Mouse (Mus musculus): ENCODE measurements around the gene Cuzd1.

The Cuzd1 gene

DNA sequence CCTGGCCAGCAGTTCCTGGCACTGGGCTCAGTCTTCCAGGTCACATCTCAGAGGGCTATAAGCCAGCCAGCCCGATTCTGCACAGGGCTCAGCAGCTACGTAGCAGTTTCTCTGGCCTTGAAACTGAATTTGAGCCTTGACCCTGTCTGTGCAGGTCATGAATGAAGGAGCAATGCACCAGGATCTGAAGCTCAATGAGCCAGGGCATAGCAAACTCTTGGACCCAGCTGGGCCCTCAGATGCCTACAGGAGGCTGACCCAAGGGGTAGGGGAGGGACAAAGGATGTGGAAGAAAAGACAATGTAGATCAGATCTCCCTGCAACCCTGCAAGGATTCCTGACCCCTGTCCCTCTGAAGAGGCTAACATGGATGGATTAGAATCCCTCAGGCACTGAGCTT lies at the start of gene Cuzd1:
Gene Cuzd1, minus strand, starts transcription at position 101 of the 400 bp plus-strand sequence.
- DNase-seq (ENCODE audit: low read depth, low spot score): no peak

GRCm38 (mm10) chr7:131371470-131371860 lies 49.4 kb upstream of the Cuzd1 start:
- no peak for DNase-seq (ENCODE audit: low read depth, low spot score)

GRCm38 (mm10) chr7:131370648-131371469 lies 48.8 kb upstream of the Cuzd1 start, which contains the start of gene Pstk:
Gene Pstk, plus strand, starts transcription at chr7:131371141.
- DNase-seq (ENCODE audit: low read depth, low spot score): peak; percentile 94

DNA sequence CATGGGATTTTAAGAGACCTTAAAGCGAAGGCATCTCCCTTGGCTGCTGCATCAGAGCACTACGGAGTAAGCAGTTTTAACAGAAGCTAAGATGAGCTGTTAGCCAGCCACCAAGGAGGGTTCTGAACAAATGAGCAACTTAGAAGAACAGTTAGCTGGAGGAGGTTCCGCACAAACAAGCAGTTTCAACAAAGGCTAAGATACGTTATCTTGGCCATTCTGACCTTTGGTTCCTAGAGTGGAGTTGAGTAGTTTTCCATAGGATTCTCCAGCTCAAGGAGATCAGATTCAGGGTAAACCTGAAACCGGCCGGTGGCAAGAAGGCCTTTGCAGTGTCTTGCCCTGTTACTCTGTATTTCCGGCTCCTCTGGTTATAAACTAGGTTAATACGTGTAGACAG lies 42.0 kb upstream of the Cuzd1 start:
- no peak for DNase-seq (ENCODE audit: low read depth, low spot score)

GRCm38 (mm10) chr7:131362615-131363300 lies 40.7 kb upstream of the Cuzd1 start, which contains the start of gene 2310057M21Rik:
Gene 2310057M21Rik, minus strand, starts transcription at chr7:131362759.
- peak; percentile 99 for DNase-seq (ENCODE audit: low read depth, low spot score)

GRCm38 (mm10) chr7:131362269-131362614 lies 40.1 kb upstream of the Cuzd1 start:
- DNase-seq (ENCODE audit: low read depth, low spot score): no peak

DNA sequence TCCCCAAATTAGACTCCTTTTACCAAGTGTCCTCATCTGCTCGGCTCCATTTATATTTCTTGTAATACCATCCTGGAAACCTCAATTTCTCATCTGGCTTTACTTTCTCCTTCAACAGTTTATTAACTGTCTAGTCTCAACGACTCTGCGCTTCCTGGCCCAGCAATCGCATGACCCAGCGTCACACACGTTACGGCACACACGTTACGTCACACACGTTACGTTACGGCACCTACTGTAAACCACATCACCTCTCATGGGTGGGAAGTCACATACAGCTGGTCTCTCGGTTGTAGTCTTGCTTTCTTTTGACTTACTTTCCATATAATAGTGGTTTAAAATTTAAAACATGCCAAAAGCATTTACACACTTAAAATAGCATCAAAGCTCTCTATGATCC lies 34.0 kb upstream of the Cuzd1 start:
- no peak for DNase-seq (ENCODE audit: low read depth, low spot score)

DNA sequence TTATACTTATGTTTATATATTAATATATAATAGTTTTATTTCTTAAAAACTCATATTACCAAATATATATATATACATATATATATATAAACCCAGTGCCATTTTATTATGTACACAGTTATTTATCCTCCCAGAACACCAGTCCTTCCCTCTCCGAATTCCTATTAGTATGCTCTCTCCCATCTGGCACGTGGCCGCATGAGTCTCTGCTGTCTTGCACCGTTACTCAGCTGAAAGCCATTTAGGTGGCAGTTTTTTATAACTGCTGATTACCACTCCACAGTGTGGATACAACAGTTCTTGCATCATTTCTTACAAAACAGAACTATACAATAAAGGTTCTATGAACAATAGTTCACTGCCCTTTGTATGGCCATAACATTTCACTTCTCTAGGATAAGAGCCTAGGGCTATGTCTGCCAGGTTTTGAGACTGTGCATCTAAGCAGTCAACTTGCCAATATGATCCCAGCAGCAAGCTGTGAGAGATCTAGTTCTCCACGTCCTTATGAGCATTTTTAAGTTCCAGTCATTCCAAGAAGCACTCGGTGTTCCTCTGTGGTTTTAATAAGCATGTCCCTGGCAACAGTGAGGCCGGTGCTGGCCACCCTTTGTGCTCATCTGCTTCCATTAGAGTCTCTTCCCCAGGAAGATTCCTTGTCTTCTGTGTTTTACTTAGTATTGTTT lies 23.9 kb upstream of the Cuzd1 start:
- no peak for DNase-seq (ENCODE audit: low read depth, low spot score)

- DNase-seq (ENCODE audit: low read depth, low spot score): no peak
Observed at GRCm38 (mm10) chr7:131337502-131338068, 15.5 kb upstream of the Cuzd1 start.

DNA sequence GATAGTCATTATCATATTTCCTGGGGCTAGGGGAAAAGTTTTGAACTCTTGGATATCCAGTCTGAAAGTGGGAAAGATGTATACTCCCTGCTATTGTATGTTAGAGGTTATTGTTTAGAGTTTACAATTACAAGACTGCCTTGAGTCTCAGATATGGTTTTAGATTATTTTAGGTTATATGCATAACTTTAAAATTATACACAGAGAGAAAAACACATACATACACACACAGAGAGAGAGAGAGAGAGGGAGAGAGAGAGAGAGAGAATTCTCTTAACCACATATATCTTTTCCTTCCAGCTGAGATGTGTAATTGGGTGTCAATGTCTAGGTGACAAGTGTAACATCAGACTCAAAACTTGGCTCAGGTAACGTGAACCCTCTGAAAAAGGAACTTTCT lies 11.5 kb upstream of the Cuzd1 start, which contains the start of gene Fam24a:
Gene Fam24a, plus strand, starts transcription at position 301 of the 400 bp plus-strand sequence.
- no peak for DNase-seq (ENCODE audit: low read depth, low spot score)

- DNase-seq (ENCODE audit: low read depth, low spot score): no peak
Observed at GRCm38 (mm10) chr7:131331688-131332087, 9.6 kb upstream of the Cuzd1 start.

GRCm38 (mm10) chr7:131329416-131329815 lies 7.3 kb upstream of the Cuzd1 start, which contains the start of gene Fam24b:
Gene Fam24b, minus strand, starts transcription at chr7:131329516.
- DNase-seq (ENCODE audit: low read depth, low spot score): no peak

DNA sequence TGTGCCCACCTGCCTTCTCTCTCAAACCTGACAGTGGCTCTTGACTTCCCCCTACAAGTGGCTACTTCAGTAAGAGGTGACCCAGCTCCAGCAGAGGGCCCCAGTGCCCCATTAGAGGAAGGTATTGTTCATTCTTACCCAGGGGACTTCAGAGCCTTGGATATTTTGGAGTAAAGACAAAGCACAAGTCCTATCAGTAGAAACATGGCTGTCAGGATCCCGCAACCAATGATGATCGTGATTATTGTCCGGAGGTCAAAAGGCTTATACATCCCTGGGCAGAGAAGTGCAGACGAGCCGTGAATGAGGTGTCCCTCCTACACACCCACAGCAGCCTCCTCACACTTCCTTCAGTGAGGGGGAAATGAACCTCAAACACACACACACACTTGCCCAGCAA lies 5.0 kb upstream of the Cuzd1 start:
- DNase-seq (ENCODE audit: low read depth, low spot score): no peak

DNA sequence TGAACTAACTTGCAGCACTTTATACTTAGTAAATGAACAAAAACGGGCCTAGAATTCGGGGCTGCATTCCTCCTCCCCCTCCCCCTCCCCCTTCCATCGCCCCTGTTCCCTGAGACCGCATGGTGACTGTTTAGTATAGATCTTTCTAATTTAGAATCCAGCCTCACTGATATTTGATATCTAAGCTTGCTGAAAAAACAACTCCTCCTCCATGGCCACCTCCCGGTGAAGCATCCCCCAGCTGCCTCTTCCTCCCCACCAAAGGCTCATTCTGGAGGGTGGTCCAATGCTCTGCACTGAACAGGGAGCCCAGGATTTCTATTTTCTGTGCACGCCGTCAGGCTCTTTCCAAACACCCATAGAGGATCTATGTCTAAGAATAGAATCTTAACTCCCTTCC lies 3.8 kb downstream of the Cuzd1 start:
- no peak for DNase-seq (ENCODE audit: low read depth, low spot score)

DNA sequence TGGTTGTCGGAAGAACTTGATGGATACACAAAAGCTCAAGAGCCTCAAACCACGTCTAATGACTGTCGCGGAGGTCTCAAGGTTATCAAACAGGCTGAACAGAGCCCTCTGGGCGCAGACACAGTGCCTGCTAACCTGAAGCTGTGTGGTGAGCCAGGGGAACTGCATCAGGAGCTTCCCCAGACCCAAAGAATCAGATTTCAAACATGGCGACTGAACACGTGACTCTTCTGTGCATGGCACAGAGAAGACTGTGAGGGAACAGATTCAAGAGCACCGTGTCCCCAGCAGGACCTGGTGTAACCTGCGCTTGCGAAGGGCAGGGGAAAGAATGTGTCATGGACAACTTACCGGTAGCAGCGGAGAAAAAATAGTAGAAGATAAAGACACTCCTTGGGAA lies 4.5 kb downstream of the Cuzd1 start:
- peak; percentile 17 for DNase-seq (ENCODE audit: low read depth, low spot score)

DNA sequence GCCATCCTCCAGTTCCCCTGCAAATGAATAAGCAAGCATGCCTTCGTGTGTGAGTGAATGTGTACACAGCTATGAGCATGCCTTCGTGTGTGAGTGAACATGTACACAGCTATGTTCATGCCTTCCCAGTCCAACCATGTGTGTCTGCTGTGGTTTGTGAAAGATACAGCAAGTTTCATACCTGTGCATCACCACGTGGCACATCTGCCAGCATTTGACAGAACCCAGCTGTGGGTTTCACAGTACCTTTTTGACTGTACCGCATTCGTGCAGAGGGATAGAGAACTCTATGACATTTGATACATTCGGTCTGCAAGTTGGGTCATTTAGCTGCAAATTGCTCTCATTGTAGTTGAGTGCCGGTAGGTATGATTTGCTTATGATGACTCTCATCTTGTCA lies 7.6 kb downstream of the Cuzd1 start:
- no peak for DNase-seq (ENCODE audit: low read depth, low spot score)

DNA sequence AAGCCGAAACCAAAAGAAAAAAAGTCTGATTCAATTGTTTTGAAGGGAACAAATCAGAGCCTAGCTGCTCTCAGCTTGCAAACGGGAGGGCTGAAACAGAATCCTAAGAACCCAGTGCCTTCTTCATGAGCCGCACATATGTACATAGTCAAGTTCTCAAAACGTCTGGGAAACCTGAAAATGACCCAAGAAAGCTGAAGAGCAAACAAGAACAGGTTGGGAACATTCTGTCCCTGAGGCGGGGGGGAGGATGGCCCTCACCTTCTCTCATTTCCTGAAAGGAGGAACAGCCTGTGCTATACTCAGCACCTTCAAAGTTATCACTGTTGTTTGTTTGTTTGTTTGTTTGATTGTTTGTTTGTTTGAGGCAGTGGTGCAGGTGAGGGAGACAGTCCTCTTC lies 15.4 kb downstream of the Cuzd1 start:
- no peak for DNase-seq (ENCODE audit: low read depth, low spot score)

GRCm38 (mm10) chr7:131303340-131303739 lies 18.8 kb downstream of the Cuzd1 start:
- no peak for DNase-seq (ENCODE audit: low read depth, low spot score)

- DNase-seq (ENCODE audit: low read depth, low spot score): no peak
Observed at GRCm38 (mm10) chr7:131297151-131297550, 24.9 kb downstream of the Cuzd1 start.

- DNase-seq (ENCODE audit: low read depth, low spot score): no peak
Observed at GRCm38 (mm10) chr7:131265851-131266250, 56.2 kb downstream of the Cuzd1 start.

DNA sequence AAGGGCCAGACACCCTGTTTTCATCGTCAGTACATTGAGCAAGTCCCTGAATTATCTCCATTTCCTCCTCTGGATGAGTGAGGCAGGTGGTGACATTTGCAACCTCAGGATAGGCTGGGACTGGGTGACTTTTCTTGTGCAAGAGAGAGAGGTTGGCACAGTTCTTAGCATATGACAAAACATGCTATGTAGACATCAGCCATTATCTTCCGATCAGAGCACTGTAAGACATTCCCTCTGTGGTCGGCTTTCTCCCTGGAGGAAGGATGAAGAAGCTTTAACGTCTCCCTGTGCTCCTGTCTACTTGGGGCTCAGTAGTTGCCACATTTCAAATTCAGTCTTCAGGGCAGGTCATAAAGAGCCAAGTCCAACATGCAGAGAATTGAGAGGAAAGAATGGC lies 57.8 kb downstream of the Cuzd1 start:
- DNase-seq (ENCODE audit: low read depth, low spot score): no peak

- no peak for DNase-seq (ENCODE audit: low read depth, low spot score)
Observed at GRCm38 (mm10) chr7:131260946-131261345, 61.1 kb downstream of the Cuzd1 start.
